Mouse (Mus musculus) forebrain, embryonic 14.5 days (tissue): ENCODE measurements around the gene Nfkb2. TPM values are rescaled to one million over a fixed set of nuclear protein-coding genes. Genes with fewer than 3 reads are reported as not detected.

Experiments
- ATAC-seq: fragments of 200-750 bp; cut with Nextera tagmentation; 2 replicates; pipeline ENCODE4 v1.8.0; 2017; ENCODE audit warnings: mild to moderate bottlenecking, moderate library complexity
- DNase-seq: peaks from one replicate; pipeline ENCODE4 v3.0.0-alpha.2; 2015; ENCODE audit warnings: low spot score
- H3K27ac ChIP-seq: fragments of 300-500 bp; sonication (generic); 2 replicates; pipeline ENCODE4 v1.5.1; 2014; ENCODE audit warnings: low read depth, mild to moderate bottlenecking, control low read depth, low read length, moderate library complexity
- H3K27me3 ChIP-seq: fragments of 300-500 bp; sonication (generic); replicated peaks from 2 replicates; pipeline ENCODE4 v1.6.1; 2014; ENCODE audit warnings: low read length, control low read depth, mixed read lengths; ENCODE audit not compliant: control insufficient read depth, insufficient read depth
- H3K36me3 ChIP-seq: fragments of 300-500 bp; sonication (generic); 2 replicates; pipeline ENCODE4 v1.6.1; 2014; ENCODE audit warnings: low read length, control low read depth; ENCODE audit not compliant: control insufficient read depth, insufficient read depth
- H3K4me1 ChIP-seq: fragments of 300-500 bp; sonication (generic); 2 replicates; pipeline ENCODE4 v1.6.1; 2014; ENCODE audit warnings: antibody characterized with exemption, low read length, control low read depth; ENCODE audit not compliant: control insufficient read depth, insufficient read depth
- H3K4me2 ChIP-seq: fragments of 300-500 bp; sonication (generic); 2 replicates; pipeline ENCODE4 v1.6.1; 2014; ENCODE audit warnings: mild to moderate bottlenecking, control low read depth, low read length
- H3K4me3 ChIP-seq: fragments of 300-500 bp; sonication (generic); 2 replicates; pipeline ENCODE4 v1.5.1; 2014; ENCODE audit warnings: low read depth, low read length, control low read depth
- H3K9ac ChIP-seq: fragments of 300-500 bp; sonication (generic); 2 replicates; pipeline ENCODE4 v1.6.1; 2014; ENCODE audit warnings: mild to moderate bottlenecking, low read length, control low read depth, moderate library complexity
- H3K9me3 ChIP-seq: fragments of 300-500 bp; sonication (generic); replicated peaks from 2 replicates; pipeline ENCODE4 v1.6.1; 2016; ENCODE audit warnings: low read length, control low read depth, mixed read lengths; ENCODE audit not compliant: control insufficient read depth
- WGBS: fragments of 180-500 bp; shearing (Covaris S2); extraction: QIAGEN DNeasy Blood & Tissue Kit; methylation state at CpG from one replicate; pipeline ENCODE4 v1.1.7; 2014; 5-methylcytosine and 5-hydroxymethylcytosine counted together
- polyA plus RNA-seq: library from polyadenylated mRNA; unstranded; fragments of >200 nt; fragmentation: Nextera tagmentation; extraction: Ambion mirVana; gene quantifications from 2 replicates; pipeline ENCODE4 v1.2.1, GENCODE M21; 2014

The Nfkb2 gene
- polyA plus RNA-seq, 1 experiment from 2014 or later = 1.4 TPM

DNA sequence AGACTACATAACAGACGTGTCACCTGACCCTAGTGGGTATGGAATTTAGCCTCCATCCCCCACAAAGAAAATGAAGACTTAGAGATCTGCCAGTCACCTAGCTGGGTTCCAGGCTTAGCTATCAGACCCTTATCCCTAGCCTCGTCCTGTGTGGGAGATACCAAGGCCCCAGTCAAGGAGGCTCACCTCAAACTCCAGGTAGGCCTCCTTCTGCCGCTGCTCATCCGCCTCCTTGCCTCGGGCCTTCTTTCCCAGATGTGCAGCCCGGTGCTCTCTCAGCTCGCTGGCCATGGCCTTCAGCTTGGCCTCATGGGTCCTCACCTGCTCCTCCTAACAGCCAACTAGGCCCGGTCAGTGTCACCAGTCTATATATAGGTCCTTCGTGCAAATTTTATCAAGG lies 9.0 kb downstream of the Nfkb2 start:
- Histone ChIP-seq H3K4me2 (no peak overlapping the region), H3K9ac (no peak overlapping the region), H3K27me3 (peaks cover 49% of the 10 kb centered on the region), H3K27ac (no peak overlapping the region), H3K4me1 (peaks cover 5% of the 10 kb centered on the region; the same call in 1 of the 2 replicates), H3K4me3 (no peak overlapping the region), H3K36me3 (peaks cover 14% of the 10 kb centered on the region; the same call in 1 of the 2 replicates), H3K9me3 (no peaks in the 10 kb centered on the region)
- DNase-seq (no peak), ATAC-seq (no peak)
- 89% methylated on average over 9 of the region's 9 CpGs for WGBS

- Histone ChIP-seq H3K36me3 (peaks cover 14% of the 10 kb centered on the region; the same call in 1 of the 2 replicates), H3K4me2 (no peak overlapping the region), H3K4me1 (peaks cover 7% of the 10 kb centered on the region), H3K4me3 (no peak overlapping the region), H3K9ac (no peak overlapping the region), H3K27ac (no peak overlapping the region), H3K27me3 (peaks cover 50% of the 10 kb centered on the region), H3K9me3 (no peaks in the 10 kb centered on the region)
- DNase-seq (no peak), ATAC-seq (no peak)
- WGBS = 66% methylated on average over 6 of the region's 6 CpGs
Observed at GRCm38 (mm10) chr19:46313591-46313990, 9.5 kb downstream of the Nfkb2 start.

DNA sequence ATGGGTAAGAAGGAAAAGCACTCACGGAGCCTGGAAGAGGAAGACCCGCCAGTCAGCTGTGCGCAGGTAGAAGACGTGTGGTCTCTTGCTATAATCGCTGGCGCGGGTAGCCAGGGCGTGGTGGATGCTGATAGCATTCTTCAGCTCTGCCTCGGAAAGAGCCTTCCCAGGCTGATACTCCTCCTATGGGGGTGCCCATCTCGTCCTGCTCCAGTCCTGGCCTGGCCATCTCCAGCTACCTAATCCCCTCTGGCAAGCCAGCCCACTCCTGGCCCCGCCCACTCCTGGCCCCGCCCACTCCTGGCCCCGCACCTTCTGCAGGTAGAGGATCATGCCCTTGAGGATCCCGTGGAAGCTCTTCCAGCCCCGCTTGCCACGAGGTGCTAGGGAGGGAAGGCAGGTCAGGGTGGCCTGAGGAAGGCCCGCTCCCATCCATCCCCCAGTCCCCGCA lies 10.1 kb downstream of the Nfkb2 start:
- H3K9ac ChIP-seq = no peak overlapping the region
- peaks cover 13% of the 10 kb centered on the region for H3K4me1 ChIP-seq
- no peak overlapping the region for H3K4me3 ChIP-seq
- DNase-seq (no peak), ATAC-seq (no peak)
- WGBS = 12% methylated on average over 18 of the region's 18 CpGs
- no peak overlapping the region for H3K27ac ChIP-seq
- no peaks in the 10 kb centered on the region for H3K9me3 ChIP-seq
- H3K36me3 ChIP-seq = peaks cover 14% of the 10 kb centered on the region; the same call in 1 of the 2 replicates
- H3K4me2 ChIP-seq = no peak overlapping the region
- peaks cover 55% of the 10 kb centered on the region for H3K27me3 ChIP-seq

DNA sequence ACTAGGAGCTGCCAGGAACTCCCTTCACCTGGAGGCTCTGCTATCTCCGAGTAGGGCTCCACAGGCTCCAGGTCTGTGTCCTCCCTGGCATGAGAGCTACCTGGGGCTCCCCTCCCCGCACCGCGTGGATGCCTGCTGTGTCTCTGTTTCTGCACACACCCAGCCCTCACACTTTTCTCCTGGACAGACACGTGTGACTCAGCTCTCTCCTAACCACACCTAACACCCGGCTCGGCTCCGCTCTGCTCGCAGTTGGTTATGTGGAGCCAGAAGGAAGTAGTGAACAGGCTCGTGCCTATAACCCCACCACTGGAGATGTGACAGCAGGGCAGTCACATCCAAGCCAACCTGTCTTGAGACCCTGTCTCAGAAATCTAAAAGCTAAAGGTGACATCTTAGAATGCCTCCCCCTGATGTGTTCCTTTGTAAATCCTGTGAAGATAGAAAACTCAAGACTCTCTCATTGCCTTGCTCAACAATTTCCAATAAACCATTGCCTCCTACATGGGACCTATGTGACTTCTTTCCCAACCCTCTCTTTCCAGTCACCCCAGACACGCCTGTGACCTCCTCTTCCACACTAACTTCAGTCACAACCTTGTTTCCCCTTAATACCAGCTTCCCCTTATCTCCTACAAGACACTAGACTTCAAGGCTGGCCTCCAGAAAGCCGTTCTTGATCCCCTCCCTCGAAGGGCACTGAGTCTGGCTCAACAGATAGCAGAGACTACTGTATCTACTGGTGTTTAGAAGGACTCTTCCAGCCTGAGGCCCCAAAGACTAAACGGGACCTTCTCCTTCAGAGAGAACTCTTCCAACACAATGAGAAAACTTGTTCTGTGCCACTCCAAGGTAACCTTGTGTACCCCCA lies 11.0 kb downstream of the Nfkb2 start:
- H3K4me3 ChIP-seq = no peak overlapping the region
- peaks cover 60% of the 10 kb centered on the region for H3K27me3 ChIP-seq
- peaks cover 14% of the 10 kb centered on the region for H3K4me1 ChIP-seq
- no peak overlapping the region for H3K4me2 ChIP-seq
- no peak overlapping the region for H3K9ac ChIP-seq
- DNase-seq = no peak
- WGBS = 44% methylated on average over 14 of the region's 14 CpGs
- peaks cover 14% of the 10 kb centered on the region; the same call in 1 of the 2 replicates for H3K36me3 ChIP-seq
- no peak overlapping the region for H3K27ac ChIP-seq
- no peaks in the 10 kb centered on the region for H3K9me3 ChIP-seq
- no peak for ATAC-seq

- Histone ChIP-seq H3K9me3 (no peaks in the 10 kb centered on the region), H3K36me3 (peaks cover 14% of the 10 kb centered on the region; the same call in 1 of the 2 replicates), H3K4me3 (0 out of 2 replicates have a peak overlapping the region, but pooled peaks have one; percentile 40), H3K27ac (no peak overlapping the region), H3K4me2 (peak overlapping the region; percentile 66; the same call in 1 of the 2 replicates), H3K27me3 (peaks cover 65% of the 10 kb centered on the region), H3K4me1 (peaks cover 16% of the 10 kb centered on the region), H3K9ac (no peak overlapping the region)
- DNase-seq = no peak
- ATAC-seq = no peak
- 52% methylated on average over 12 of the region's 12 CpGs for WGBS
Observed at GRCm38 (mm10) chr19:46315752-46316610, 11.9 kb downstream of the Nfkb2 start.

DNA sequence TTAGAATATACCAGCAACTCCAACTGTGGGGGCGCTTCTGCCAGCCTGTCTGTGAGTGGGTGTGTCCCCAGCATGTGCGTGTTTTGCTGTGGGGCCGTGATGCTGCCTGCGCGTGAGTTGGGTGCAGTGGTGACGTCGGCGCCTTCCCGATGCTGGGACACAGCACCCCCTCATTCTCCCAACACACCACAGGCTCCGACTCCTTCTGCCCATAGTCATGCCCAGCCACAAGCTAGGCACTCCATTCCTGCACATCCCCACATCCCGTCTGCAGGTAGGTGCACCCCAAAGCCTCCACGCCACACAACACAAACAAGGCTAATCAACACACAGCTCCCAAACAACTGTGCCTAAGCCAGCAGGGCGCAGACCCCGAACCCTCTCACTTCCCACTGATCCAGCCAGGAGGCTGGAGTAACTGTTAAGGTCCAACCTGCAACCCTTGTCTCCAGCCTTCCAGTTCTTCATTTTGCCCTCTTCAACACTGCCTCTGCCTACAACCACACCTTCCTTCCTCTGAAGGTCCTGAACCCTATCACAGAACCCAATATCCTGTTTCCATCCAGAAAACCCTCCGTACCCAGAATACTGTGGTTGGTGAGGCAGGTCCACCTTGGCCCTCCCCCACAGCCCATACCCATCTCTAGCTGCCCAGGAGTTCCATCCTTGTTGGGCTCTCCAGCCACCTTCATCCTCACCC lies 12.9 kb downstream of the Nfkb2 start:
- H3K9ac ChIP-seq = peak overlapping the region; percentile 65
- H3K4me3 ChIP-seq = peak overlapping the region; percentile 40
- peaks cover 26% of the 10 kb centered on the region for H3K4me1 ChIP-seq
- H3K36me3 ChIP-seq = peaks cover 14% of the 10 kb centered on the region; the same call in 1 of the 2 replicates
- ATAC-seq (no peak), DNase-seq (no peak)
- H3K4me2 ChIP-seq = peak overlapping the region; percentile 66
- WGBS = 26% methylated on average over 15 of the region's 15 CpGs
- H3K27ac ChIP-seq = no peak overlapping the region
- peaks cover 65% of the 10 kb centered on the region for H3K27me3 ChIP-seq
- no peaks in the 10 kb centered on the region for H3K9me3 ChIP-seq

GRCm38 (mm10) chr19:46317546-46317885 lies 13.4 kb downstream of the Nfkb2 start:
- Histone ChIP-seq H3K27ac (no peak overlapping the region), H3K9me3 (no peaks in the 10 kb centered on the region), H3K36me3 (peaks cover 13% of the 10 kb centered on the region; the same call in 1 of the 2 replicates), H3K9ac (peak overlapping the region; percentile 65), H3K27me3 (peaks cover 65% of the 10 kb centered on the region), H3K4me3 (peak overlapping the region; percentile 40), H3K4me1 (peaks cover 31% of the 10 kb centered on the region), H3K4me2 (peak overlapping the region; percentile 66)
- WGBS = under 1% methylated on average over 36 of the region's 48 CpGs
- ATAC-seq (no peak), DNase-seq (no peak)

GRCm38 (mm10) chr19:46318031-46318471 lies 13.9 kb downstream of the Nfkb2 start:
- 0 out of 2 replicates have a peak, but pooled peaks have one; percentile 14 for ATAC-seq
- peaks cover 35% of the 10 kb centered on the region for H3K4me1 ChIP-seq

More at GRCm38 (mm10) chr19:46318031-46318471, 13.9 kb downstream of the Nfkb2 start:
- DNase-seq = no peak
- H3K27me3 ChIP-seq = peaks cover 65% of the 10 kb centered on the region
- no peaks in the 10 kb centered on the region for H3K9me3 ChIP-seq
- H3K4me2 ChIP-seq = peak overlapping the region; percentile 66
- peak overlapping the region; percentile 40 for H3K4me3 ChIP-seq
- peak overlapping the region; percentile 65 for H3K9ac ChIP-seq
- H3K27ac ChIP-seq = no peak overlapping the region
- WGBS = 2% methylated on average over 36 of the region's 42 CpGs
- H3K36me3 ChIP-seq = 0 out of 2 replicates have a peak, but pooled peaks cover 8% of the 10 kb centered on the region
